Mouse (Mus musculus) gastrocnemius, postnatal 36 days (tissue): Measurements from ENCODE around the gene Ces1g. TPM values are rescaled to one million over a fixed set of nuclear protein-coding genes. Genes with fewer than 3 reads are reported as not detected.

Source experiments
- DNase-seq, 2 experiments: peaks; one replicate each; pipeline ENCODE4 v3.0.0; 2022
- intact Hi-C: fragments of 180-260 bp; cut with DNase I; formaldehyde crosslinking; loops from one replicate; pipeline ENCODE4 v1.15.1; 2025
- long read RNA-seq, 2 experiments: library from polyadenylated mRNA; stranded (forward); transcript quantifications; one replicate each; pipeline ENCODE4 v2.0.0; 2021
- total RNA-seq, 2 experiments: library from RNA; stranded (reverse); gene quantifications; 2 replicates each; pipeline ENCODE4 v1.2.3; 2021

Gene Ces1g
- total RNA-seq, result not detected
- long read RNA-seq, experiment 1, result 0 reads
- long read RNA-seq, experiment 2, result 0 reads

GRCm38 (mm10) chr8:93337207-93337606 lies at the start of gene Ces1g:
Gene Ces1g (minus strand): TSS chr8:93337308.
- DNase-seq, result no peak
- intact Hi-C loops, result no loop called here

- DNase-seq, result no peak
- intact Hi-C loops, result no loop called here
Observed at GRCm38 (mm10) chr8:93379625-93380024, 42.5 kb upstream of the Ces1g start, which contains the start of gene Ces1h. Gene Ces1h (minus strand): TSS chr8:93379725.

GRCm38 (mm10) chr8:93369481-93369880 lies 32.4 kb upstream of the Ces1g start:
- intact Hi-C loops, result no loop called here
- DNase-seq, result no peak

GRCm38 (mm10) chr8:93360113-93360512 lies 23.0 kb upstream of the Ces1g start:
- no peak for DNase-seq
- intact Hi-C loops, result no loop called here

- DNase-seq, result no peak
- intact Hi-C loops, result no loop called here
Observed at GRCm38 (mm10) chr8:93339531-93339930, 2.4 kb upstream of the Ces1g start.

GRCm38 (mm10) chr8:93332703-93333102 lies 4.4 kb downstream of the Ces1g start:
- intact Hi-C loops, result no loop called here

GRCm38 (mm10) chr8:93331151-93331550 lies 6.0 kb downstream of the Ces1g start:
- intact Hi-C loops, result no loop called here
- DNase-seq, result no peak

More at GRCm38 (mm10) chr8:93332703-93333102, 4.4 kb downstream of the Ces1g start:
- DNase-seq, result no peak

GRCm38 (mm10) chr8:93325123-93325522 lies 12.0 kb downstream of the Ces1g start:
- intact Hi-C loops, result no loop called here
- no peak for DNase-seq

GRCm38 (mm10) chr8:93317031-93317430 lies 20.1 kb downstream of the Ces1g start:
- intact Hi-C loops, result no loop called here

GRCm38 (mm10) chr8:93315557-93315956 lies 21.6 kb downstream of the Ces1g start:
- intact Hi-C loops, result no loop called here
- DNase-seq, result no peak

More at GRCm38 (mm10) chr8:93317031-93317430, 20.1 kb downstream of the Ces1g start:
- DNase-seq, result no peak

GRCm38 (mm10) chr8:93283896-93284295 lies 53.2 kb downstream of the Ces1g start:
- intact Hi-C loops, result no loop called here
- DNase-seq, result no peak

GRCm38 (mm10) chr8:93282349-93282748 lies 54.8 kb downstream of the Ces1g start:
- intact Hi-C loops, result no loop called here
- DNase-seq, result no peak

GRCm38 (mm10) chr8:93279556-93279955 lies 57.6 kb downstream of the Ces1g start, which contains the start of gene Ces1f:
Gene Ces1f (minus strand): TSS chr8:93279747.
- DNase-seq, result no peak
- intact Hi-C loops, result no loop called here

GRCm38 (mm10) chr8:93278176-93278805 lies 58.8 kb downstream of the Ces1g start:
- no peak for DNase-seq
- intact Hi-C loops, result no loop called here

GRCm38 (mm10) chr8:93274609-93275008 lies 62.5 kb downstream of the Ces1g start:
- intact Hi-C loops, result no loop called here
- no peak for DNase-seq

GRCm38 (mm10) chr8:93273321-93273720 lies 63.8 kb downstream of the Ces1g start:
- intact Hi-C loops, result no loop called here
- DNase-seq, result no peak

- intact Hi-C loops, result no loop called here
- DNase-seq, result no peak
Observed at GRCm38 (mm10) chr8:93272686-93273085, 64.4 kb downstream of the Ces1g start.

GRCm38 (mm10) chr8:93261436-93261835 lies 75.7 kb downstream of the Ces1g start:
- intact Hi-C loops, result no loop called here
- no peak for DNase-seq

- DNase-seq, result no peak
- intact Hi-C loops, result no loop called here
Observed at GRCm38 (mm10) chr8:93252400-93252925, 84.6 kb downstream of the Ces1g start.
